In genomic region chr16:62182988-62183387, GRCm38 (mm10) we compare ENCODE assay signal across 28 mouse cellular contexts.
DNase-seq lines count a peak whose midpoint lies in the region; ATAC-seq and TF ChIP-seq lines count a peak whose summit lies in the region.
"Had no signal": no experiment of that assay in that cellular context is flagged by ENCODE, and none has a peak within 500 bp of the region (broad histone marks: within the 10 kb centered on the region; RNA-seq: fewer than 3 reads in every experiment).

No protein-coding gene starts in this region.

- no peaks in the 10 kb centered on the region for H3K36me3 ChIP-seq in midbrain, embryonic 12.5 days
- H3K36me3 ChIP-seq in midbrain, embryonic 14.5 days (ENCODE audit: control insufficient read depth, insufficient read depth, low read length): no peaks in the 10 kb centered on the region
- H3K36me3 ChIP-seq in heart, adult 2 months (ENCODE audit: control insufficient read depth, insufficient read depth, low read length): no peaks in the 10 kb centered on the region
- H3K36me3 ChIP-seq: embryonic facial prominence, embryonic 10.5 days; embryonic facial prominence, embryonic 13.5 days; forebrain, embryonic 12.5 days; heart, embryonic 10.5 days; heart, embryonic 13.5 days had no signal

- H3K4me2 ChIP-seq in midbrain, embryonic 12.5 days (replicated peaks): no peak overlapping the region
- H3K4me2 ChIP-seq in midbrain, embryonic 14.5 days (ENCODE audit: low read length): no peak overlapping the region
- H3K4me2 ChIP-seq: embryonic facial prominence, embryonic 13.5 days; forebrain, embryonic 12.5 days; heart, embryonic 13.5 days; hindbrain, embryonic 14.5 days had no signal

- no peak overlapping the region for H3K4me3 ChIP-seq in midbrain, embryonic 12.5 days
- no peak overlapping the region for H3K4me3 ChIP-seq in midbrain, embryonic 14.5 days (replicated peaks; ENCODE audit: low read depth, low read length)
- H3K4me3 ChIP-seq in heart, adult 2 months: no peak overlapping the region
- H3K4me3 ChIP-seq: embryonic facial prominence, embryonic 10.5 days; embryonic facial prominence, embryonic 13.5 days; erythroblast, embryonic 14.5 days; forebrain, embryonic 12.5 days; heart, embryonic 10.5 days; heart, embryonic 13.5 days had no signal

- ATAC-seq in midbrain, embryonic 12.5 days (ENCODE audit: low FRiP score, low read depth): 0 out of 2 replicates have a peak, but pooled peaks have one; percentile 27
- ATAC-seq in midbrain, embryonic 14.5 days (ENCODE audit: low FRiP score, low TSS enrichment): no peak
- ATAC-seq: CD4-positive, CD25-positive, alpha-beta regulatory T cell, adult 4 months; forebrain, embryonic 16.5 days; hindbrain, postnatal 0 days; inflammation-experienced regulatory T-cells, adult 6 months had no signal

- no peak overlapping the region for H3K27ac ChIP-seq in midbrain, embryonic 12.5 days (replicated peaks)
- no peak overlapping the region for H3K27ac ChIP-seq in midbrain, embryonic 14.5 days (replicated peaks; ENCODE audit: low read depth, low read length)
- H3K27ac ChIP-seq in heart, adult 2 months: no peak overlapping the region
- H3K27ac ChIP-seq: embryonic facial prominence, embryonic 10.5 days; embryonic facial prominence, embryonic 13.5 days; forebrain, embryonic 12.5 days; heart, embryonic 10.5 days; heart, embryonic 13.5 days; hindbrain, embryonic 14.5 days; hindbrain, postnatal 0 days had no signal

- no peak overlapping the region for H3K9ac ChIP-seq in midbrain, embryonic 12.5 days (replicated peaks)
- H3K9ac ChIP-seq in midbrain, embryonic 14.5 days (replicated peaks; ENCODE audit: low read length): no peak overlapping the region
- no peak overlapping the region for H3K9ac ChIP-seq in heart, adult 2 months (ENCODE audit: low read depth, low read length)
- H3K9ac ChIP-seq: embryonic facial prominence, embryonic 13.5 days; forebrain, embryonic 12.5 days; heart, embryonic 13.5 days; hindbrain, embryonic 14.5 days had no signal

- intact Hi-C loops in heart, adult 2 months (cut with DNase I): no loop called here

- H3K27me3 ChIP-seq in midbrain, embryonic 12.5 days: no peaks in the 10 kb centered on the region
- no peaks in the 10 kb centered on the region for H3K27me3 ChIP-seq in midbrain, embryonic 14.5 days (ENCODE audit: control insufficient read depth, insufficient read depth, low read length)
- no peaks in the 10 kb centered on the region for H3K27me3 ChIP-seq in heart, adult 2 months (ENCODE audit: control insufficient read depth, insufficient read depth, low read length)
- H3K27me3 ChIP-seq: embryonic facial prominence, embryonic 13.5 days; forebrain, embryonic 12.5 days; heart, embryonic 13.5 days had no signal

- TF ChIP-seq POLR2A in heart, adult 2 months (IDR thresholded peaks at IDR 0.05; ENCODE audit: insufficient read depth, low read depth, low read length): no peak

- H3K79me2 ChIP-seq in heart, adult 2 months (replicated peaks; ENCODE audit: control insufficient read depth, insufficient read depth, low read length): no peaks in the 10 kb centered on the region

- DNase-seq in frontal cortex, adult 2 months (ENCODE audit: extremely low spot score in 1 of 2, low spot score in 1 of 2): peak; percentile 5 to 43
- DNase-seq in frontal cortex, postnatal 10 days (ENCODE audit: low spot score in 2 of 2): no peak
- DNase-seq in midbrain, embryonic 14.5 days: no peak
- DNase-seq in telencephalon, adult 2 months (ENCODE audit: low read depth, low spot score): peak; percentile 55
- DNase-seq in heart, adult 2 months: no peak
- DNase-seq: adrenal gland, adult 2 months; adrenal gland, postnatal 14 days; cerebellum, adult 11-12 months; cerebellum, adult 8-10 months; cerebellum, postnatal 10 days; cerebellum, postnatal 36 days; embryo, embryonic 11 days; gastrocnemius, postnatal 25 days; heart, adult 18-20 months; heart, postnatal 14 days; heart, postnatal 4 days had no signal

- no peaks in the 10 kb centered on the region for H3K9me3 ChIP-seq in midbrain, embryonic 12.5 days
- H3K9me3 ChIP-seq in midbrain, embryonic 14.5 days (ENCODE audit: control insufficient read depth, low read length): no peaks in the 10 kb centered on the region
- H3K9me3 ChIP-seq: embryonic facial prominence, embryonic 10.5 days; embryonic facial prominence, embryonic 13.5 days; forebrain, embryonic 12.5 days; heart, embryonic 10.5 days; heart, embryonic 13.5 days had no signal

- TF ChIP-seq EP300 in heart, adult 2 months (IDR thresholded peaks at IDR 0.05; ENCODE audit: insufficient read depth, low read depth, low read length): no peak

- H3K4me1 ChIP-seq in midbrain, embryonic 12.5 days: no peaks in the 10 kb centered on the region
- no peaks in the 10 kb centered on the region for H3K4me1 ChIP-seq in midbrain, embryonic 14.5 days (ENCODE audit: control insufficient read depth, insufficient read depth, low read length)
- no peaks in the 10 kb centered on the region for H3K4me1 ChIP-seq in heart, adult 2 months (ENCODE audit: control insufficient read depth, insufficient read depth, low read length)
- H3K4me1 ChIP-seq: embryonic facial prominence, embryonic 10.5 days; embryonic facial prominence, embryonic 13.5 days; forebrain, embryonic 12.5 days; heart, embryonic 10.5 days; heart, embryonic 13.5 days had no signal

- no peak for TF ChIP-seq CTCF in heart, adult 2 months (IDR thresholded peaks at IDR 0.05)

Comparison
In these comparisons a context has a peak if more than half of its experiments do, and no peak if none do; other contexts are left out.
1. DNase-seq: peak in frontal cortex, adult 2 months (2 of 2) and telencephalon, adult 2 months (single experiment); none in frontal cortex, postnatal 10 days (0 of 2), midbrain, embryonic 14.5 days (single experiment) and heart, adult 2 months (0 of 2).